Mouse (Mus musculus) myocyte (in vitro differentiated cells): ENCODE results near the gene Ehd3.

Experiments used
- E2F4 ChIP-seq: IDR thresholded peaks from one replicate; pipeline ENCODE4 v1.6.1; 2011; ENCODE audit warnings: mild to moderate bottlenecking, control low read depth, moderate library complexity; ENCODE audit not compliant: insufficient read depth
- MAX ChIP-seq: IDR thresholded peaks from one replicate; pipeline ENCODE4 v1.6.1; 2011; ENCODE audit warnings: low read depth, mild to moderate bottlenecking, control low read depth
- MYOD1 ChIP-seq, 3 experiments: IDR thresholded peaks; one replicate each; pipeline ENCODE4 v1.6.1; 2011; ENCODE audit warnings: control low read depth in 2 of 3, low read depth in 2 of 3, mild to moderate bottlenecking in 2 of 3, moderate library complexity in 1 of 3; ENCODE audit not compliant: insufficient read length in 2 of 3, control insufficient read depth in 1 of 3
- MYOG ChIP-seq, 3 experiments: IDR thresholded peaks; one replicate each; pipeline ENCODE4 v1.6.1; 2011; ENCODE audit warnings: control low read depth in 2 of 3, low read depth in 2 of 3, mild to moderate bottlenecking in 2 of 3; ENCODE audit not compliant: insufficient read length in 2 of 3, control insufficient read depth in 1 of 3, insufficient read depth in 1 of 3
- POLR2A ChIP-seq: IDR thresholded peaks from one replicate; pipeline ENCODE4 v1.6.1; 2011; ENCODE audit warnings: low read depth, mild to moderate bottlenecking, control low read depth, moderate library complexity; ENCODE audit not compliant: insufficient read length
- TCF12 ChIP-seq: IDR thresholded peaks from one replicate; pipeline ENCODE4 v1.6.1; 2011; ENCODE audit warnings: mild to moderate bottlenecking, control low read depth; ENCODE audit not compliant: poor library complexity, insufficient read depth, severe bottlenecking

DNA sequence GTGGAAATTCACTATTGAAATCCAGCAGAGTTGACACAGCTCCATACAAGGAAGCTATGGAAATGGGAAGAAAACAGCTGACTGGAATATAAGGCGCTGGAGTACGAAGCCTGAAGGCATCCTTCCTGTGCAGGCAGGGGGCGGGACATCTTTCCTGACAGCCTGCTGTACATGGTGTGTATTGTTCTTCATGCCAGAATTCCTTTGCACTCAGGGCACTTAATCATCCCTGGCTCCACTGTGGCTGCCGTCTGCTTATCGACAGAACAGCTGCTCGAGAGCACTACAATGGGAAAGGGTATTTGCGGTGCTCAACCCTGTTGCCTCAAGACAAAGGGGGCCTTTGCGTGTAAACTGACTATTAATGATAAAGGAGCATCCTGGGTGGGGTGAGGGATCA is 33.0 kb upstream of the Ehd3 start:
- TF ChIP-seq POLR2A (no peak), MYOD1 (IDR thresholded peaks at IDR 0.05; ENCODE audit: control insufficient read depth in 1 of 3, insufficient read length in 2 of 3, low read depth in 2 of 3) (peak in 2 of 3 experiments; percentile 45 to 63), MYOG (IDR thresholded peaks at IDR 0.05; ENCODE audit: control insufficient read depth in 1 of 3, insufficient read depth in 1 of 3, insufficient read length in 2 of 3, low read depth in 2 of 3) (peak in 2 of 3 experiments; percentile 33 to 43), E2F4 (no peak), TCF12 (no peak), MAX (no peak)
